Mouse (Mus musculus) intestine, embryonic 16.5 days (tissue): ENCODE measurements around the gene 1700001K19Rik. TPM values are rescaled to one million over a fixed set of nuclear protein-coding genes. Genes with fewer than 3 reads are reported as not detected.

Experiments
- ATAC-seq: fragments of 200-750 bp; cut with Nextera tagmentation; 2 replicates; pipeline ENCODE4 v1.8.0; 2017; ENCODE audit warnings: moderate TSS enrichment, moderate library complexity
- H3K27ac ChIP-seq: fragments of 300-500 bp; sonication (generic); 2 replicates; pipeline ENCODE4 v1.5.1; 2014; ENCODE audit warnings: mild to moderate bottlenecking, low read length
- H3K27me3 ChIP-seq: fragments of 300-500 bp; sonication (generic); replicated peaks from 2 replicates; pipeline ENCODE4 v1.6.1; 2014; ENCODE audit warnings: low read length, control low read depth, mixed read lengths; ENCODE audit not compliant: control insufficient read depth, insufficient read depth
- H3K36me3 ChIP-seq: fragments of 300-500 bp; sonication (generic); 2 replicates; pipeline ENCODE4 v1.6.1; 2014; ENCODE audit warnings: low read length, control low read depth; ENCODE audit not compliant: control insufficient read depth, insufficient read depth
- H3K4me1 ChIP-seq: fragments of 300-500 bp; sonication (generic); 2 replicates; pipeline ENCODE4 v1.6.1; 2014; ENCODE audit warnings: low read length, control low read depth, mixed read lengths; ENCODE audit not compliant: control insufficient read depth, insufficient read depth
- H3K4me2 ChIP-seq: fragments of 300-500 bp; sonication (generic); 2 replicates; pipeline ENCODE4 v1.6.1; 2014; ENCODE audit warnings: low read depth, low read length, control low read depth
- H3K4me3 ChIP-seq: fragments of 300-500 bp; sonication (generic); 2 replicates; pipeline ENCODE4 v1.5.1; 2014; ENCODE audit warnings: mild to moderate bottlenecking, low read length
- H3K9ac ChIP-seq: fragments of 300-500 bp; sonication (generic); 2 replicates; pipeline ENCODE4 v1.6.1; 2014; ENCODE audit warnings: low read depth, low read length
- H3K9me3 ChIP-seq: fragments of 300-500 bp; sonication (generic); 2 replicates; pipeline ENCODE4 v1.6.1; 2016; ENCODE audit warnings: low read length, control low read depth; ENCODE audit not compliant: control insufficient read depth
- WGBS: fragments of 180-500 bp; shearing (Covaris S2); extraction: QIAGEN DNeasy Blood & Tissue Kit; methylation state at CpG from one replicate; pipeline ENCODE4 v1.1.7; 2014; 5-methylcytosine and 5-hydroxymethylcytosine counted together
- polyA plus RNA-seq: library from polyadenylated mRNA; unstranded; fragments of >200 nt; fragmentation: Nextera tagmentation; extraction: Ambion mirVana; gene quantifications from 2 replicates; pipeline ENCODE4 v1.2.1, GENCODE M21; 2015

Gene 1700001K19Rik
- polyA plus RNA-seq, 1 experiment from 2014 or later = not detected

GRCm38 (mm10) chr12:110687894-110688734 lies 5.7 kb upstream of the 1700001K19Rik start:
- Histone ChIP-seq H3K4me1 (peaks cover 8% of the 10 kb centered on the region), H3K9ac (no peak overlapping the region), H3K9me3 (no peaks in the 10 kb centered on the region), H3K27ac (peak overlapping the region; percentile 67), H3K36me3 (peaks cover 9% of the 10 kb centered on the region; the same call in 1 of the 2 replicates), H3K27me3 (no peaks in the 10 kb centered on the region), H3K4me2 (0 out of 2 replicates have a peak overlapping the region, but pooled peaks have one; percentile 7), H3K4me3 (no peak overlapping the region)
- WGBS = 51% methylated on average over 12 of the region's 12 CpGs
- peak; percentile 90 for ATAC-seq

GRCm38 (mm10) chr12:110683580-110683979 lies 1.2 kb upstream of the 1700001K19Rik start:
- Histone ChIP-seq H3K9ac (no peak overlapping the region), H3K4me1 (peaks cover 12% of the 10 kb centered on the region), H3K27me3 (no peaks in the 10 kb centered on the region), H3K4me3 (no peak overlapping the region), H3K9me3 (no peaks in the 10 kb centered on the region), H3K27ac (no peak overlapping the region), H3K36me3 (no peaks in the 10 kb centered on the region), H3K4me2 (no peak overlapping the region)
- WGBS = no CpG with 5 or more reads among the region's 1 CpGs
- ATAC-seq = no peak

- no peak overlapping the region for H3K4me3 ChIP-seq
- H3K9me3 ChIP-seq = no peaks in the 10 kb centered on the region
- H3K27me3 ChIP-seq = no peaks in the 10 kb centered on the region
- H3K4me1 ChIP-seq = 0 out of 2 replicates have a peak, but pooled peaks cover 4% of the 10 kb centered on the region
- ATAC-seq = no peak
- 62% methylated on average over 3 of the region's 3 CpGs for WGBS
- H3K27ac ChIP-seq = no peak overlapping the region
- no peaks in the 10 kb centered on the region for H3K36me3 ChIP-seq
- H3K4me2 ChIP-seq = no peak overlapping the region
- H3K9ac ChIP-seq = no peak overlapping the region
Measured at GRCm38 (mm10) chr12:110681878-110682277, 541 bp downstream of the 1700001K19Rik start.

DNA sequence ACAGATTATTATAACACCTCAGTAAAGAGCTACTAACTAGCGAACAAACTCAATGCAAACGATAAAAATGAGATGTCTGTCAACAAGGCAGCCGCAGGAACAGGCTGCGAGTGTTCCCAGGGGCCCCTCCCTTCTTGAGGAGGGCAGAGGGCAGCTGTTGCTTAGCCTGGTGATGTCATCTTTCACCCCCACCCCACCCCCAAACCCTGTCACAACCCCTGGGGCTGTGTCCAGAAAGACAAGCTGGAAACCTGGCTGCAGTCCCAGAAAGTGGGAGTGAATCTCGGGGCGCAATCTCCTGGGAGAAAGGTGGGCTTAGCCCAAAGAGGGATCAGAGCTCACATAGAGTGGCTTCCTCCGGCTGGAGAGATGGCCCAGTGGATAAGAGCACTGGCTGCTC lies 1.2 kb downstream of the 1700001K19Rik start:
- Histone ChIP-seq H3K27me3 (no peaks in the 10 kb centered on the region), H3K4me1 (0 out of 2 replicates have a peak, but pooled peaks cover 4% of the 10 kb centered on the region), H3K36me3 (no peaks in the 10 kb centered on the region), H3K4me2 (no peak overlapping the region), H3K27ac (no peak overlapping the region), H3K9me3 (no peaks in the 10 kb centered on the region), H3K4me3 (no peak overlapping the region), H3K9ac (no peak overlapping the region)
- WGBS = 33% methylated on average over 7 of the region's 7 CpGs
- ATAC-seq = peak; percentile 80

DNA sequence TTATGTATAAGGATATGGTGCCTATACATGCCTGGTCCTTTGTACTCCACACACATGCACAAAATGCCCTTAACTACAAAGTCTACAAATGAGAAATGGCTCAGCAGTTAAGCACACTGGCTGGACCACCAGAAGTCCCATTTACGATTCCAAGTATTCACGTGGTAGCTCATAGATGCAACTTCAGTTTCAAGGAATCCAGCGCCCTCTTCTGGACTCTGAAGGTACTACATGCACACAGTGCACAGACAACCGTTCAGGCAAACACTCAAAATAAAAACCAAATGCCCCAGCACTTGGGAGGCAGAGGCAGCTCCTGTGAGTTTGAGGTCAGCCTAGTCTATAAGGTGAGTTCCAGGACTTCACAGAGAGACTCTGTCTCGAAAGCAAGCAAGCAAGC lies 8.2 kb downstream of the 1700001K19Rik start:
- H3K4me3 ChIP-seq = no peak overlapping the region
- 57% methylated on average over 5 of the region's 5 CpGs for WGBS
- ATAC-seq = no peak

DNA sequence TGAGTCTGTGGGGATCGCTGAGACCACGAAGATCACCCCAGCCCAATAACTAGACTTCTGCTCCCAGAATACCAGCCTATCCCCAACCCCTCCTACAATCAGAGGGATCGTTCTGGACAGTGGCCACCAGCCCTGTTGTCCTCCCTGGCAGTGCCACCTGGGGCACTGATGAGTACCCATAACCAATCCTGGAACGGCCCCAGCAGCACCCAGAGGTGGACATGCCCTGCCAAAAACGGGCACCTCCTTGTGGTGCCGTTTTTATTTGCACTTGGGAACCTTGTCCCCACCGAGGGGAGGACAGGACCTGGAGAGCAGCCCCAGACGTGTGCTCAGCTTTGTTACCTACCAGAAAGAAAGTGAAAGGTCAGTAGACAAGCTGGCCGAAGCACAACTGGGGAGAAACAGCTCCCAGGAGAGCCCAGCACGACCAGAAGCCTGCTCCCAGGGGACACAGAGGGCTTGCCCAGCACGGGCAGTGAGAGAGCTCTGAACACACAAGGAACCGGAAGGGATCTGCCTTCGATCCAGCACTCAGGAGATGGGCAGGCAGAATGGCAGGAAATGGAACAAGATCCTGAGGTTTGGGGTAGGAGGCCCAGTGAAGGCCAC lies 14.8 kb downstream of the 1700001K19Rik start:
- ATAC-seq = no peak
- H3K27me3 ChIP-seq = no peaks in the 10 kb centered on the region
- H3K4me3 ChIP-seq = no peak overlapping the region
- H3K27ac ChIP-seq = no peak overlapping the region
- no peaks in the 10 kb centered on the region for H3K4me1 ChIP-seq
- no peaks in the 10 kb centered on the region for H3K9me3 ChIP-seq
- no peak overlapping the region for H3K4me2 ChIP-seq
- no peak overlapping the region for H3K9ac ChIP-seq
- peaks cover 43% of the 10 kb centered on the region for H3K36me3 ChIP-seq
- WGBS = 87% methylated on average over 13 of the region's 13 CpGs

More for the DNA sequence above, 8.2 kb downstream of the 1700001K19Rik start:
- H3K9ac ChIP-seq = no peak overlapping the region
- no peaks in the 10 kb centered on the region for H3K9me3 ChIP-seq
- no peaks in the 10 kb centered on the region for H3K4me1 ChIP-seq
- H3K4me2 ChIP-seq = no peak overlapping the region
- H3K27ac ChIP-seq = no peak overlapping the region
- no peaks in the 10 kb centered on the region for H3K27me3 ChIP-seq
- H3K36me3 ChIP-seq = no peaks in the 10 kb centered on the region

- Histone ChIP-seq H3K27me3 (no peaks in the 10 kb centered on the region), H3K4me3 (no peak overlapping the region), H3K4me1 (no peaks in the 10 kb centered on the region), H3K4me2 (no peak overlapping the region), H3K9me3 (no peaks in the 10 kb centered on the region), H3K27ac (no peak overlapping the region), H3K9ac (no peak overlapping the region), H3K36me3 (peaks cover 77% of the 10 kb centered on the region)
- 93% methylated on average over 14 of the region's 14 CpGs for WGBS
- no peak for ATAC-seq
Measured at GRCm38 (mm10) chr12:110661746-110662145, 20.7 kb downstream of the 1700001K19Rik start.

DNA sequence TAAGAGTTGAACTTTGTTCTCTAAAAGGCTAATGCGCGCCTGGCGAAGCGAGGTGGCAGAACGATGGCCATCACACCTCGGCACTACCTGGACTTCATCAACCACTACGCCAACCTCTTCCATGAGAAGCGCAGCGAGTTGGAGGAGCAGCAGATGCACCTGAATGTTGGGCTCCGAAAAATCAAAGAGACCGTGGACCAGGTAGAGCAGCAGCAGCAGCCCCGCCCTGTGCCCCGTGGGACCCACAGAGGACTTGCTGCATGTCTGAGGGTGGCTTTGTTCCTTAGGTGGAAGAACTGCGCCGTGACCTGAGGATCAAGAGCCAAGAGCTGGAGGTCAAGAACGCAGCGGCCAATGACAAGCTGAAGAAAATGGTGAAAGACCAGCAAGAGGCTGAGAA lies 31.0 kb downstream of the 1700001K19Rik start:
- 97% methylated on average over 17 of the region's 17 CpGs for WGBS
- H3K9ac ChIP-seq = no peak overlapping the region
- H3K4me3 ChIP-seq = no peak overlapping the region
- H3K9me3 ChIP-seq = no peaks in the 10 kb centered on the region
- H3K4me1 ChIP-seq = no peaks in the 10 kb centered on the region
- no peaks in the 10 kb centered on the region for H3K27me3 ChIP-seq
- H3K36me3 ChIP-seq = peaks cover 54% of the 10 kb centered on the region
- no peak overlapping the region for H3K27ac ChIP-seq
- H3K4me2 ChIP-seq = no peak overlapping the region
- no peak for ATAC-seq

DNA sequence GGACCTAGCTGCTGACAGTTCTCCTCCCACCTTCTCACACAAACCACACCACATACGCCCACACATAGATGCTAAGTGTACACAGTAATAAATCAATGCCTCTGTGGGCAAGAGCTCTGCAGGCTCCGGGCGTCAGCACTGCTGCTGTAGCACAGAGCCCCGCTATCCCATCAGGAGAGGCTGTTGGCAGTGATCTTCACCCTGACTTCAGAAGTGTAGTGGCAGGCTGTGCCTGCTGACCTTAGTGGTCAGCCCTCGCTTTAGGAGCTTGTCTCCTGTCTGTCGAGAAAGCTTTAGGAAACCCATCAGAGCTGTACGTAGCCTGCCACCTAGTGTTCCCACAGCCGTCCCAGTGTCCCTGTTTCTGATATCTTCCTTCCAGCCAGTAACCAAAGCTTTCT lies 32.2 kb downstream of the 1700001K19Rik start:
- WGBS = 68% methylated on average over 8 of the region's 8 CpGs
- ATAC-seq = no peak

More for the DNA sequence above, 32.2 kb downstream of the 1700001K19Rik start:
- H3K27me3 ChIP-seq = no peaks in the 10 kb centered on the region
- no peak overlapping the region for H3K9ac ChIP-seq
- H3K4me2 ChIP-seq = no peak overlapping the region
- H3K27ac ChIP-seq = no peak overlapping the region
- H3K36me3 ChIP-seq = peaks cover 49% of the 10 kb centered on the region
- H3K4me3 ChIP-seq = no peak overlapping the region
- H3K9me3 ChIP-seq = no peaks in the 10 kb centered on the region
- no peaks in the 10 kb centered on the region for H3K4me1 ChIP-seq
